Mouse (Mus musculus) midbrain, embryonic 14.5 days (tissue): ENCODE results near the gene Mcm10. TPM values are rescaled to one million over a fixed set of nuclear protein-coding genes. Genes with fewer than 3 reads are reported as not detected.
A peak's percentile ranks its signal among the peaks of the same experiment; 100 is the strongest.

Source experiments
- ATAC-seq: fragments of 200-750 bp; cut with Nextera tagmentation; 2 replicates; pipeline ENCODE4 v1.8.0; 2017; ENCODE audit warnings: moderate number of reproducible peaks, moderate library complexity; ENCODE audit not compliant: low FRiP score, low TSS enrichment
- DNase-seq: peaks from one replicate; pipeline ENCODE4 v3.0.0-alpha.2; 2015
- H3K27ac ChIP-seq: fragments of 300-500 bp; sonication (generic); replicated peaks from 2 replicates; pipeline ENCODE4 v1.5.1; 2014; ENCODE audit warnings: mild to moderate bottlenecking, low read depth, low read length, moderate library complexity
- H3K27me3 ChIP-seq: fragments of 300-500 bp; sonication (generic); 2 replicates; pipeline ENCODE4 v1.6.1; 2014; ENCODE audit warnings: low read length, control low read depth, mixed read lengths; ENCODE audit not compliant: control insufficient read depth, insufficient read depth
- H3K36me3 ChIP-seq: fragments of 300-500 bp; sonication (generic); 2 replicates; pipeline ENCODE4 v1.6.1; 2014; ENCODE audit warnings: low read length, control low read depth; ENCODE audit not compliant: control insufficient read depth, insufficient read depth
- H3K4me1 ChIP-seq: fragments of 300-500 bp; sonication (generic); 2 replicates; pipeline ENCODE4 v1.6.1; 2014; ENCODE audit warnings: mild to moderate bottlenecking, antibody characterized with exemption, low read length, control low read depth; ENCODE audit not compliant: control insufficient read depth, insufficient read depth
- H3K4me2 ChIP-seq: fragments of 300-500 bp; sonication (generic); 2 replicates; pipeline ENCODE4 v1.6.1; 2014; ENCODE audit warnings: mild to moderate bottlenecking, low read length, moderate library complexity
- H3K4me3 ChIP-seq: fragments of 300-500 bp; sonication (generic); replicated peaks from 2 replicates; pipeline ENCODE4 v1.5.1; 2014; ENCODE audit warnings: low read depth, low read length
- H3K9ac ChIP-seq: fragments of 300-500 bp; sonication (generic); replicated peaks from 2 replicates; pipeline ENCODE4 v1.6.1; 2014; ENCODE audit warnings: mild to moderate bottlenecking, low read length, moderate library complexity
- H3K9me3 ChIP-seq: fragments of 300-500 bp; sonication (generic); 2 replicates; pipeline ENCODE4 v1.6.1; 2016; ENCODE audit warnings: low read length, control low read depth, mixed read lengths; ENCODE audit not compliant: control insufficient read depth
- WGBS: fragments of 180-500 bp; shearing (Covaris S2); extraction: QIAGEN DNeasy Blood & Tissue Kit; methylation state at CpG from one replicate; pipeline ENCODE4 v1.1.7; 2014; 5-methylcytosine and 5-hydroxymethylcytosine counted together
- polyA plus RNA-seq: library from polyadenylated mRNA; unstranded; fragments of >200 nt; fragmentation: Nextera tagmentation; extraction: Ambion mirVana; gene quantifications from 2 replicates; pipeline ENCODE4 v1.2.1, GENCODE M21; 2014

Gene Mcm10
- polyA plus RNA-seq, 1 experiment from 2014 or later: 6.5 TPM

- WGBS: 93% methylated on average over 2 of the region's 2 CpGs
- H3K4me3 ChIP-seq: no peak overlapping the region
These were observed 30.8 kb upstream of the Mcm10 start for GRCm38 (mm10) chr2:5043476-5043761.

GRCm38 (mm10) chr2:5042616-5043475 lies 30.3 kb upstream of the Mcm10 start:
- no peak for DNase-seq
- ATAC-seq: no peak
- no peaks in the 10 kb centered on the region for H3K27me3 ChIP-seq
- H3K4me3 ChIP-seq: no peak overlapping the region
- 83% methylated on average over 11 of the region's 11 CpGs for WGBS
- H3K4me2 ChIP-seq: no peak overlapping the region
- 0 out of 2 replicates have a peak, but pooled peaks cover 5% of the 10 kb centered on the region for H3K4me1 ChIP-seq
- no peaks in the 10 kb centered on the region for H3K36me3 ChIP-seq
- no peaks in the 10 kb centered on the region for H3K9me3 ChIP-seq
- H3K9ac ChIP-seq: no peak overlapping the region
- H3K27ac ChIP-seq: no peak overlapping the region

More at GRCm38 (mm10) chr2:5043476-5043761, 30.8 kb upstream of the Mcm10 start:
- no peak overlapping the region for H3K9ac ChIP-seq
- H3K27me3 ChIP-seq: no peaks in the 10 kb centered on the region
- H3K4me2 ChIP-seq: no peak overlapping the region
- no peaks in the 10 kb centered on the region for H3K36me3 ChIP-seq
- H3K4me1 ChIP-seq: 0 out of 2 replicates have a peak, but pooled peaks cover 5% of the 10 kb centered on the region
- ATAC-seq: no peak
- no peaks in the 10 kb centered on the region for H3K9me3 ChIP-seq
- H3K27ac ChIP-seq: no peak overlapping the region
- DNase-seq: no peak

- H3K4me1 ChIP-seq: 0 out of 2 replicates have a peak, but pooled peaks cover 5% of the 10 kb centered on the region
- DNase-seq (no peak), ATAC-seq (no peak)
- WGBS: 93% methylated on average over 5 of the region's 5 CpGs
- H3K4me3 ChIP-seq: no peak overlapping the region
- H3K9me3 ChIP-seq: no peaks in the 10 kb centered on the region
- H3K4me2 ChIP-seq: no peak overlapping the region
- H3K27me3 ChIP-seq: no peaks in the 10 kb centered on the region
- H3K27ac ChIP-seq: no peak overlapping the region
- H3K9ac ChIP-seq: no peak overlapping the region
- H3K36me3 ChIP-seq: no peaks in the 10 kb centered on the region
These were observed 29.3 kb upstream of the Mcm10 start for GRCm38 (mm10) chr2:5041854-5042253.

- no peak overlapping the region for H3K4me2 ChIP-seq
- WGBS: 92% methylated on average over 12 of the region's 12 CpGs
- H3K9me3 ChIP-seq: no peaks in the 10 kb centered on the region
- H3K36me3 ChIP-seq: no peaks in the 10 kb centered on the region
- no peak overlapping the region for H3K27ac ChIP-seq
- no peak overlapping the region for H3K9ac ChIP-seq
- H3K4me1 ChIP-seq: 0 out of 2 replicates have a peak, but pooled peaks cover 5% of the 10 kb centered on the region
- ATAC-seq (no peak), DNase-seq (no peak)
- no peak overlapping the region for H3K4me3 ChIP-seq
- H3K27me3 ChIP-seq: no peaks in the 10 kb centered on the region
These were observed 27.9 kb upstream of the Mcm10 start for GRCm38 (mm10) chr2:5040281-5041161.

GRCm38 (mm10) chr2:5039350-5040170 lies 27.0 kb upstream of the Mcm10 start:
- ATAC-seq (no peak), DNase-seq (no peak)
- H3K9ac ChIP-seq: no peak overlapping the region
- no peaks in the 10 kb centered on the region for H3K36me3 ChIP-seq
- WGBS: 78% methylated on average over 13 of the region's 13 CpGs
- no peak overlapping the region for H3K27ac ChIP-seq
- no peaks in the 10 kb centered on the region for H3K4me1 ChIP-seq
- no peak overlapping the region for H3K4me3 ChIP-seq
- H3K27me3 ChIP-seq: no peaks in the 10 kb centered on the region
- no peaks in the 10 kb centered on the region for H3K9me3 ChIP-seq
- H3K4me2 ChIP-seq: no peak overlapping the region

- Histone ChIP-seq H3K4me2 (no peak overlapping the region), H3K27me3 (no peaks in the 10 kb centered on the region), H3K9me3 (no peaks in the 10 kb centered on the region), H3K27ac (no peak overlapping the region), H3K4me3 (no peak overlapping the region), H3K9ac (no peak overlapping the region), H3K36me3 (no peaks in the 10 kb centered on the region), H3K4me1 (no peaks in the 10 kb centered on the region)
- DNase-seq (peak; percentile 41), ATAC-seq (no peak)
- 41% methylated on average over 5 of the region's 5 CpGs for WGBS
These were observed 25.7 kb upstream of the Mcm10 start for GRCm38 (mm10) chr2:5038320-5038719.

GRCm38 (mm10) chr2:5037390-5037789 lies 24.8 kb upstream of the Mcm10 start:
- Histone ChIP-seq H3K4me3 (no peak overlapping the region), H3K9ac (no peak overlapping the region), H3K27ac (no peak overlapping the region), H3K9me3 (no peaks in the 10 kb centered on the region), H3K4me1 (no peaks in the 10 kb centered on the region), H3K36me3 (no peaks in the 10 kb centered on the region), H3K27me3 (no peaks in the 10 kb centered on the region), H3K4me2 (no peak overlapping the region)
- no peak for DNase-seq
- 39% methylated on average over 3 of the region's 3 CpGs for WGBS
- no peak for ATAC-seq

- Histone ChIP-seq H3K27ac (no peak overlapping the region), H3K9ac (no peak overlapping the region), H3K36me3 (no peaks in the 10 kb centered on the region), H3K4me1 (no peaks in the 10 kb centered on the region), H3K4me2 (no peak overlapping the region), H3K4me3 (no peak overlapping the region), H3K27me3 (no peaks in the 10 kb centered on the region), H3K9me3 (no peaks in the 10 kb centered on the region)
- no peak for ATAC-seq
- DNase-seq: no peak
- 73% methylated on average over 10 of the region's 10 CpGs for WGBS
These were observed 24.0 kb upstream of the Mcm10 start for GRCm38 (mm10) chr2:5036411-5037076.
